Mouse (Mus musculus) hindbrain, postnatal 0 days (tissue): ENCODE data around the gene Zfp866. TPM values are rescaled to one million over a fixed set of nuclear protein-coding genes. Genes with fewer than 3 reads are reported as not detected.

Experiments used
- ATAC-seq: fragments of 200-750 bp; cut with Nextera tagmentation; 2 replicates; pipeline ENCODE4 v1.8.0; 2017; ENCODE audit warnings: mild to moderate bottlenecking, moderate TSS enrichment, moderate library complexity
- DNase-seq: peaks from one replicate; pipeline ENCODE4 v3.0.0-alpha.2; 2015; ENCODE audit warnings: low spot score
- H3K27ac ChIP-seq: fragments of 300-500 bp; sonication (generic); 2 replicates; pipeline ENCODE4 v1.5.1; 2014; ENCODE audit warnings: mild to moderate bottlenecking
- H3K27me3 ChIP-seq: fragments of 300-500 bp; sonication (generic); 2 replicates; pipeline ENCODE4 v1.6.1; 2014; ENCODE audit warnings: low read length, mixed read lengths; ENCODE audit not compliant: insufficient read depth
- H3K36me3 ChIP-seq: fragments of 300-500 bp; sonication (generic); 2 replicates; pipeline ENCODE4 v1.6.1; 2014; ENCODE audit warnings: low read length, mixed read lengths; ENCODE audit not compliant: insufficient read depth
- H3K4me1 ChIP-seq: fragments of 300-500 bp; sonication (generic); 2 replicates; pipeline ENCODE4 v1.6.1; 2014; ENCODE audit warnings: antibody characterized with exemption, low read length, mixed read lengths; ENCODE audit not compliant: insufficient read depth
- H3K4me2 ChIP-seq: fragments of 300-500 bp; sonication (generic); 2 replicates; pipeline ENCODE4 v1.6.1; 2014; ENCODE audit warnings: low read depth, mild to moderate bottlenecking, low read length, moderate library complexity, mixed read lengths
- H3K4me3 ChIP-seq: fragments of 300-500 bp; sonication (generic); 2 replicates; pipeline ENCODE4 v1.5.1; 2014; ENCODE audit warnings: low read length
- H3K9ac ChIP-seq: fragments of 300-500 bp; sonication (generic); replicated peaks from 2 replicates; pipeline ENCODE4 v1.6.1; 2014; ENCODE audit warnings: mild to moderate bottlenecking, low read length, moderate library complexity, mixed read lengths
- H3K9me3 ChIP-seq: fragments of 300-500 bp; sonication (generic); 2 replicates; pipeline ENCODE4 v1.6.1; 2016; ENCODE audit warnings: low read length, mixed read lengths
- CTCF ChIP-seq: IDR thresholded peaks from 2 replicates; pipeline ENCODE4 v1.5.1; 2016; ENCODE audit warnings: antibody characterized with exemption, control low read depth, low read depth
- WGBS: fragments of 180-500 bp; shearing (Covaris S2); extraction: QIAGEN DNeasy Blood & Tissue Kit; methylation state at CpG from one replicate; pipeline ENCODE4 v1.1.7; 2014; 5-methylcytosine and 5-hydroxymethylcytosine counted together
- polyA plus RNA-seq: library from polyadenylated mRNA; unstranded; fragments of >200 nt; fragmentation: Nextera tagmentation; extraction: Ambion mirVana; gene quantifications from 2 replicates; pipeline ENCODE4 v1.2.1, GENCODE M21; 2015
- total RNA-seq: library from RNA; depleted of rRNA; stranded (reverse); fragments of >200 nt; gene quantifications from 2 replicates; pipeline ENCODE4 v1.2.3, GENCODE M21; 2014

Zfp866 gene
- total and polyA plus RNA-seq, 2 experiments from 2014 or later, result 18.5 to 38.6 TPM

GRCm38 (mm10) chr8:69807236-69807635 lies 16.3 kb upstream of the Zfp866 start:
- H3K4me1 ChIP-seq, result no peaks in the 10 kb centered on the region
- ATAC-seq (no peak), DNase-seq (no peak)
- peaks cover 53% of the 10 kb centered on the region for H3K36me3 ChIP-seq
- 91% methylated on average over 5 of the region's 5 CpGs for WGBS
- H3K27me3 ChIP-seq, result no peaks in the 10 kb centered on the region
- no peak overlapping the region for H3K27ac ChIP-seq
- no peak overlapping the region for H3K4me2 ChIP-seq
- TF ChIP-seq CTCF, result no peak
- no peak overlapping the region for H3K9ac ChIP-seq
- H3K9me3 ChIP-seq, result no peaks in the 10 kb centered on the region
- H3K4me3 ChIP-seq, result no peak overlapping the region

GRCm38 (mm10) chr8:69805491-69805890 lies 14.5 kb upstream of the Zfp866 start:
- ATAC-seq (no peak), DNase-seq (no peak)
- no peak for TF ChIP-seq CTCF
- Histone ChIP-seq H3K4me1 (no peaks in the 10 kb centered on the region), H3K4me2 (no peak overlapping the region), H3K9me3 (no peaks in the 10 kb centered on the region), H3K27ac (no peak overlapping the region), H3K9ac (no peak overlapping the region), H3K27me3 (no peaks in the 10 kb centered on the region), H3K36me3 (peaks cover 62% of the 10 kb centered on the region), H3K4me3 (no peak overlapping the region)
- WGBS, result 87% methylated on average over 9 of the region's 9 CpGs

GRCm38 (mm10) chr8:69805086-69805485 lies 14.1 kb upstream of the Zfp866 start:
- no peak for TF ChIP-seq CTCF

GRCm38 (mm10) chr8:69804537-69804936 lies 13.6 kb upstream of the Zfp866 start:
- WGBS, result 86% methylated on average over 6 of the region's 6 CpGs

More at GRCm38 (mm10) chr8:69805086-69805485, 14.1 kb upstream of the Zfp866 start:
- DNase-seq, result no peak
- Histone ChIP-seq H3K9ac (no peak overlapping the region), H3K27me3 (no peaks in the 10 kb centered on the region), H3K9me3 (no peaks in the 10 kb centered on the region), H3K27ac (no peak overlapping the region), H3K4me2 (no peak overlapping the region), H3K4me1 (no peaks in the 10 kb centered on the region), H3K4me3 (no peak overlapping the region), H3K36me3 (peaks cover 66% of the 10 kb centered on the region)
- no peak for ATAC-seq
- WGBS, result 93% methylated on average over 10 of the region's 10 CpGs

GRCm38 (mm10) chr8:69803366-69803765 lies 12.4 kb upstream of the Zfp866 start:
- TF ChIP-seq CTCF, result no peak
- no peaks in the 10 kb centered on the region for H3K27me3 ChIP-seq
- no peaks in the 10 kb centered on the region for H3K9me3 ChIP-seq
- ATAC-seq (no peak), DNase-seq (no peak)
- H3K4me1 ChIP-seq, result no peaks in the 10 kb centered on the region
- H3K36me3 ChIP-seq, result peaks cover 83% of the 10 kb centered on the region
- H3K9ac ChIP-seq, result no peak overlapping the region
- whole genome bisulfite sequencing, result 95% methylated on average over 7 of the region's 7 CpGs
- no peak overlapping the region for H3K27ac ChIP-seq
- no peak overlapping the region for H3K4me2 ChIP-seq
- H3K4me3 ChIP-seq, result no peak overlapping the region

More at GRCm38 (mm10) chr8:69804537-69804936, 13.6 kb upstream of the Zfp866 start:
- no peaks in the 10 kb centered on the region for H3K9me3 ChIP-seq
- no peak overlapping the region for H3K4me3 ChIP-seq
- H3K4me1 ChIP-seq, result no peaks in the 10 kb centered on the region
- H3K36me3 ChIP-seq, result peaks cover 72% of the 10 kb centered on the region
- no peak for DNase-seq
- TF ChIP-seq CTCF, result no peak
- H3K4me2 ChIP-seq, result no peak overlapping the region
- ATAC-seq, result no peak
- no peaks in the 10 kb centered on the region for H3K27me3 ChIP-seq
- no peak overlapping the region for H3K27ac ChIP-seq
- H3K9ac ChIP-seq, result no peak overlapping the region

- ATAC-seq (no peak), DNase-seq (no peak)
- TF ChIP-seq CTCF, result no peak
- Histone ChIP-seq H3K27me3 (no peaks in the 10 kb centered on the region), H3K4me3 (no peak overlapping the region), H3K4me1 (no peaks in the 10 kb centered on the region), H3K9ac (no peak overlapping the region), H3K27ac (no peak overlapping the region), H3K36me3 (peaks cover 87% of the 10 kb centered on the region), H3K9me3 (no peaks in the 10 kb centered on the region), H3K4me2 (no peak overlapping the region)
Observed at GRCm38 (mm10) chr8:69802216-69802615, 11.2 kb upstream of the Zfp866 start.

- Histone ChIP-seq H3K4me2 (no peak overlapping the region), H3K36me3 (peaks cover 87% of the 10 kb centered on the region), H3K9me3 (no peaks in the 10 kb centered on the region), H3K27me3 (no peaks in the 10 kb centered on the region), H3K27ac (no peak overlapping the region), H3K4me1 (no peaks in the 10 kb centered on the region), H3K4me3 (no peak overlapping the region), H3K9ac (no peak overlapping the region)
- no peak for DNase-seq
- WGBS, result 95% methylated on average over 4 of the region's 4 CpGs
- no peak for ATAC-seq
- TF ChIP-seq CTCF, result no peak
Observed at GRCm38 (mm10) chr8:69801796-69802195, 10.8 kb upstream of the Zfp866 start.
